Mouse (Mus musculus) kidney, postnatal 25 days (tissue): ENCODE data around the gene Olfr18.
"Not testable (repeated sequence)": the region's sequence is repeated elsewhere in the genome, so short reads cannot be mapped to it uniquely, and the experiment has no call there.

Experiments
- DNase-seq, 2 experiments: peaks; one replicate each; pipeline ENCODE4 v3.0.0; 2021; ENCODE audit warnings: mixed read lengths in 2 of 2

Gene Olfr18

DNA sequence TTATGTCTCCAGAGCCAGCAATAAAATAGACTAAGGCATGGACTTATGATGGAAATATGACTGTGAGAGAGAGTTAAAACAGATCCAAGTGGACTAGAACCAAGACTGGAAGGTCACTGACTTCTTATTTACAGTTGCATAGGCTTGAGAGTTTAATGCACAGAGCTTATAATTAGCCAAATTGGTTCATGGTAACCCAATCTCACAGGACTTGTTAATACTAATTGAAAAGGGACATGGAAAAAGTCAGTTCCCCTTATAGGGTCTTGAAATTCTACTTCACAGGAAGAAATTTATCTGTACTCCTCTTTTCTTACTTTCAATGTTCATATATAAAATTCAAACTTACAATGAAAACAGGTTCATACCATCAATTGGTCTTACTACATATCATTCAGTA, at the start of gene Olfr18:
TSS of gene Olfr18 (minus strand) at position 101 of the 400 bp plus-strand sequence.
- DNase-seq: no peak

DNA sequence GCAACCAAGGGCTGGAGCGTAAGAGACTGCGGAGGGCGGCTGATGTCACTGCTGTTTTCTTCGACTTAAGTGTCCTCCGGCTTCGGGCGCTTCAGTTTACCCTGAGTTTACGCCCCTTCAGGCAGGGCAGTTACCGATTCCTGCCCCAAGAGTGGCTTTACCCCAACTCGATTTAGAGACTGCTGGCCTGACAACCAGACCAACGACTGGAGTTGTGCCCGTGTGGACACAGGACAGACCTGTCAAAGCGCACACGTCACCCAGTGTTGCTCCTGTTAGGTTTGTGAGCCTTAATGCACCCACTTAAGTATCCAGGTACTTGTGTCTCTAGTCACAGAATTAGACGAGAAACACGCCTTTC, 49.4 kb upstream of the Olfr18 start:
- DNase-seq: peak in 1 of 2 experiments; percentile 43

DNA sequence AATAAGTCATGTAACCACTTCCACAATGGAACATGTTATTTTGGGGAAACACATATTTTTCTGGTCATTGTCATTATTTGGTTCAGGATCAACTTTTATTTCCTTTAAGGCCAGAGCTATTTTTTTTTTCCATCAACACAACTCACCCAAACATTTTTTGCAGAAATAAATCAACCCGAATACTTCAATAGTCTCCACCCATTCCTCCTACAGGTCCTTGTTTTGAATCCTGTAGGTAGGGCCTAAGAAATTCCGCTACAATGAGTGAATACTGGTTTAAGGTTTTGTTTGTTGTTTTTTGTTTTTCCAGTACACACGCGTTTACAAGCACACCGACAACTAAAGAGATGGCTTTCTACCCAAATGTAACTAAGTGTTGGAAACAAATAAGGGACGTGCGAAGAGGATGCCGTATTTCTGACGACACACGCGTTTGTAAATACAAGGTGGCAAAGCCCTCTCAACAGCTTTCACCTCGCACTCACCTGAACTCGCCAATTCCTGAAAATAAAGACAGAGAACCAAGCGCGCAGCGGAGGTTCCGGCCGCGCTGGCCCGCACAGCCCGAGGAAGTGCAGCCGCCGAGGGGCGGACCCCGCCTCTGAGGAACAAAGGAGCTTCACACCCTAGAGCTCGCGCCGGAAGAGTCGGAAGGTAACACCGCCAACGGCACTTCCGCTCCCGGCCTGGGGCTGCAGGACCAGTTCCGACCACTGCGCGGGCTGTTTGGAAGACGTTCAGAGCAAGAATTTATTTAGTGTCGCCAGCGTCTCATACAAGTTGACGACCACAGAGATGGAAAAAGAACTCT, 48.8 kb upstream of the Olfr18 start, which contains the start of gene Zfp560:
TSS of gene Zfp560 (minus strand) at position 646 of the 811 bp plus-strand sequence.
- DNase-seq: peak; percentile 89 to 92

DNA sequence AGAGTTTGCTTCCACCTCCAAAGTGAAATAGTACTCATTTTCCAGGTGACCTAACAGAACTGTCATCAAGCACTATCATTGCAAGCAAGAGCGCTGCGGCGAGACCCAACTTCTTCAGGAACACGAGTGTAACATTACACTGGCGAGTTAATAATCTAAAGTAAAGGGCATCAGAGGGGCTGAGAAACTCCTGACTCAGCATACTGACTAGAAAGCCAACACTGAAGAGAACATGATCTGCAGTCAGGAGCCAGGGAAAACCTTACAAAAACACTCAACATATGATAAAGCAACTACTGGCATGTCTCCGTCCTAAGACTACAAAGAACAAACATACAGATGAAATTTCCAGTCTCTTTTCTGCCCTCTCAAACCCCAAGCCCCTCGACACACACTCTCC, 47.8 kb upstream of the Olfr18 start:
- DNase-seq: peak; percentile 5 to 31

DNA sequence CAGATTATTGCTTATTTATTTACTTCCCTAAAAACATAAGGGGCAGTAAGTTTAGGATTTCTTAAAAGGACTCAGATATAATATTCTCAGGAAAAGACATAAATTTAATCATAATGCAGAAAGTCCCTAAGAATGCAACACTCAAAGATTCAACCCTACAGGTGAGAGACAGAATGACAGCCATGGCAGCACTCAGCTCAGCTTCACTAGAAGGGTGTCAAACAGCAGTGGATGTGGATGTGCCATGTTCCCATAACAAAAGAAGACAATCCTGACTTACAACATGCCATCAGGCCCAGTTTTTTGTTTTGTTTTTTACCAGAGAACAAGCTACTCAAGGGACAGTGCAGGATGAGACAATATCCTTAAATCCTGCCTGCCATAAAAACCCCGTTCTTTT, 38.8 kb upstream of the Olfr18 start:
- no peak for DNase-seq

DNA sequence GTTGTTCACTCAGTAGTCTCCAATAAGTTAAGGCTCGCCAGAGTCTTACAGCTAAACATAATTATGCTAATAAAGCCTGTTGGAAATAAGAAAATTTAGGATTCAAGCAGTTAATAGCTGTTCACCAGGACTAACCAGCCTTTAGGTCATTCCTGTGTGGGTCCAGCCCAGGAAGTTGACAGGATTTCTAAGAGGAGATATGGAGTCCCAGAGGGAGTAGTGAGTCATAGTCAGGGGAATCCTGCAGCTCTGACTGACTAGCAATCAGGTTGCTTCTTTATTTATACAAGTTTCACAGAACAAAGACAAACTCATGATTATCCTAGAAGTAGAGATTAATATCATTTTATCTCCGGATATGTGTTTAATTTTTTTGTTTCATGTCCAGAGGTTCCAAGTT, 31.4 kb upstream of the Olfr18 start:
- no peak for DNase-seq

DNA sequence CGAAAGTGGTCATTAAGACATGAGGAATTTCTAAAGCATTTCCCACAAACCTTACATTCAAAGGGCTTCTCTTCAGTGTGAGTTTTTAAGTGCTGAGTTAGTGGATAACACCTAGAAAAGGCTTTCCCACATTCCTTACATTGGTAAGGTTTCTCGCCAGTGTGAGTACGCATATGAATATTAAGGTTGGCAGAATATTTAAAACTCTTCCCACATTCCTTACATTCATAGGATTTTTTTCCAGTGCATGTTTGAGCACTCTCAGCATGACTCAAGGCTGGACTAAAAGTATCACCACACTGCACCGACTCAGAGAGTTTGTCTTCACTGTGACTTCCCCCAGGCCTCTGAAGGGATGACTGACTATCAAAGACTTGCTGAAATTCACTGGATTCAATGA, 12.6 kb upstream of the Olfr18 start:
- no peak for DNase-seq

DNA sequence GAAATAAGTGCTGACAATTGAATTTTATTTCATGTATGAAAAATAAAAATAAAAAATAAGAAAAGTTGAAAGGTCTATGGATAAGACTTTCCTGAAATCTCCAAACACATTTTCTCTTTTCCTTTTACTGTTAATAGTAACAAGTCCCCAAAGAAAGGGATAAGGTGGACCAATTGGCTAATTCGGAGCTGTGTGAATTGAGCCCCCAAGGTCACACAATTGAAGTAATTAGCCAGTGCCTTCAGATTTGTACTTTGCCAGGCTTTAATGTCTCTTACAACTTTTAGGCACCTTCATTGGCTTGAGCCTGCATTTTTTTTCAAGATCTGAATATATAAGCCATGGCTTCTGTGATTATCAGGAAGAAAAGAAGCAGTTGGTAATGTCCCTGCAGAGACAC, 37.7 kb downstream of the Olfr18 start, which contains the start of gene Olfr873:
TSS of gene Olfr873 (plus strand) at position 301 of the 400 bp plus-strand sequence.
- no peak for DNase-seq

DNA sequence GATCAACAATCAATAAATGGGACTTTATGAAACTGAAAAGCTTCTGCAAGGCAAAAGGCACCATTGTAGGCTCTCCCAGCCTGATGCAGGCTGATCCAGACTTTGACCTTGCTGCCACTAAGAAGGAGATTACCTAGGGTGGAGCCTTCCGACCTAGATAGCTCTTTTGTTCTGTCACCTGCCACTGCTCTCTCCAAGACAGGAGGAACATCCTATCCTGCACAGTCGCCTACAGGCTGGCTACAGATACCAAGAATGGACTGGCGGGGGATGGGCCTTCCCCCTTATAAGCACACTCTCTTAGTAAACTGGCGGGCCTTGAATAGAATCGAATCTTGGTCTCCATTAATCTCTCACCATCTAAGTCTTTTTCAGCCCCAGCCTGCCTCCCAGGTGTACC, 40.3 kb downstream of the Olfr18 start:
- DNase-seq: not testable (repeated sequence)

DNA sequence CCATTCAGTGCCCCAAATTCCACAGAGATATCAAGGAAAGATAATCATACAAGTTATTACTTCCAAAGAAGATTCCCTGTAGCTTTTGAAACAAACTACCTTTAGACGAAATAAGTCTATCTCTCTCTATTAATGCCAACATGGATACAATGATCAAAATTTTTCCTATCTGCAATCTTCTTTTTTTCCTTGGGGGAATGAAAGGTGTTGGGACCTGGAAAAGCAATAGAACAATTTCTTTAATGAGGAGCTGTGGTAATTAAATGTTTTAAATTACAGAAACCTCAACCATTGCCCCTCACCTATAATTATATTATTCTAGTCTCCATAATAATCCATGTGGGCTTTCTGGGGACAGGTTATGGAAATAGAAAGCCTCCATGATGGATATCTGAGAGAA, 53.8 kb downstream of the Olfr18 start, which contains the start of gene Olfr39:
TSS of gene Olfr39 (plus strand) at position 301 of the 400 bp plus-strand sequence.
- no peak for DNase-seq
